Mouse (Mus musculus): ENCODE results near the gene Thpo. TPM values are rescaled to one million over a fixed set of nuclear protein-coding genes. Genes with fewer than 3 reads are reported as not detected.

Thpo gene
- total RNA-seq, 2 experiments from 2014 or later: 7.5 to 8.7 TPM

GRCm38 (mm10) chr16:20701729-20702521, 32.4 kb downstream of the Thpo start:
- DNase-seq (ENCODE audit: extremely low spot score in 1 of 2, low spot score in 2 of 2): peak in 1 of 2 experiments; percentile 18
- TF ChIP-seq CTCF (IDR thresholded peaks at IDR 0.05): no peak
- Histone ChIP-seq H3K4me3 (no peak overlapping the region), H3K27ac (peak overlapping the region; percentile 64)
- intact Hi-C loops (cut with DNase I): loop anchor here (5.0 kb wide), 1 partner anchor 490 kb away; no protein-coding TSS in a partner anchor

GRCm38 (mm10) chr16:20701316-20701715, 33.0 kb downstream of the Thpo start:
- no peak for TF ChIP-seq CTCF (IDR thresholded peaks at IDR 0.05)
- Histone ChIP-seq H3K27ac (peak overlapping the region; percentile 64), H3K4me3 (no peak overlapping the region)
- no peak for DNase-seq (ENCODE audit: extremely low spot score in 1 of 2, low spot score in 2 of 2)
- intact Hi-C loops (cut with DNase I): loop anchor here (5.0 kb wide), 1 partner anchor 491 kb away; no protein-coding TSS in a partner anchor

- TF ChIP-seq CTCF (IDR thresholded peaks at IDR 0.05): no peak
- peak overlapping the region; percentile 24 for H3K27ac ChIP-seq
- intact Hi-C loops (cut with DNase I): loop anchor here (5.0 kb wide), 1 partner anchor 492 kb away; no protein-coding TSS in a partner anchor
- H3K4me3 ChIP-seq: no peak overlapping the region
- DNase-seq (ENCODE audit: extremely low spot score in 1 of 2, low spot score in 2 of 2): no peak
These were observed 34.3 kb downstream of the Thpo start for GRCm38 (mm10) chr16:20700036-20700435.

- DNase-seq (ENCODE audit: extremely low spot score in 1 of 2, low spot score in 2 of 2): no peak
- no peak for TF ChIP-seq CTCF (IDR thresholded peaks at IDR 0.05)
- H3K27ac ChIP-seq: peak overlapping the region; percentile 24; the same call in 1 of the 2 replicates
- H3K4me3 ChIP-seq: no peak overlapping the region
- intact Hi-C loops (cut with DNase I): no loop called here
These were observed 35.0 kb downstream of the Thpo start for GRCm38 (mm10) chr16:20699266-20699665.

- Histone ChIP-seq H3K4me3 (peak overlapping the region; percentile 72), H3K27ac (peak overlapping the region; percentile 88)
- intact Hi-C loops (cut with DNase I): no loop called here
- peak; percentile 96 to 99 for DNase-seq (ENCODE audit: extremely low spot score in 1 of 2, low spot score in 2 of 2)
- TF ChIP-seq CTCF (IDR thresholded peaks at IDR 0.05): no peak
These were observed 38.5 kb downstream of the Thpo start for GRCm38 (mm10) chr16:20695622-20696323.

GRCm38 (mm10) chr16:20694781-20695180, 39.5 kb downstream of the Thpo start:
- Histone ChIP-seq H3K27ac (peak overlapping the region; percentile 88), H3K4me3 (peak overlapping the region; percentile 72)
- DNase-seq (ENCODE audit: extremely low spot score in 1 of 2, low spot score in 2 of 2): peak in 1 of 2 experiments; percentile 67
- intact Hi-C loops (cut with DNase I): loop anchor here (1.0 kb wide), 1 partner anchor 22 kb away; no protein-coding TSS in a partner anchor
- no peak for TF ChIP-seq CTCF (IDR thresholded peaks at IDR 0.05)

- DNase-seq (ENCODE audit: extremely low spot score in 1 of 2, low spot score in 2 of 2): peak; percentile 93 to 94
- TF ChIP-seq CTCF (IDR thresholded peaks at IDR 0.05): no peak
- H3K27ac ChIP-seq: peak within 1 kb of the TSS; percentile 88
- peak within 1 kb of the TSS; percentile 72 for H3K4me3 ChIP-seq
- intact Hi-C loops (cut with DNase I): loop anchor here (2.0 kb wide), 1 partner anchor 14 kb away; no protein-coding TSS in a partner anchor
These were observed 41.1 kb downstream of the Thpo start, which contains the start of gene Fam131a for GRCm38 (mm10) chr16:20693111-20693701. TSS of gene Fam131a (plus strand) at chr16:20693241.

GRCm38 (mm10) chr16:20692241-20692965, 41.9 kb downstream of the Thpo start:
- TF ChIP-seq CTCF (IDR thresholded peaks at IDR 0.05): no peak
- peak overlapping the region; percentile 88 for H3K27ac ChIP-seq
- peak overlapping the region; percentile 72; the same call in 1 of the 2 replicates for H3K4me3 ChIP-seq
- intact Hi-C loops (cut with DNase I): loop anchor here (2.0 kb wide), 1 partner anchor 14 kb away; no protein-coding TSS in a partner anchor
- peak in 1 of 2 experiments; percentile 26 for DNase-seq (ENCODE audit: extremely low spot score in 1 of 2, low spot score in 2 of 2)

- intact Hi-C loops (cut with DNase I): loop anchor here (2.0 kb wide), 1 partner anchor 13 kb away; no protein-coding TSS in a partner anchor
- DNase-seq (ENCODE audit: extremely low spot score in 1 of 2, low spot score in 2 of 2): no peak
- no peak overlapping the region for H3K4me3 ChIP-seq
- no peak overlapping the region for H3K27ac ChIP-seq
- no peak for TF ChIP-seq CTCF (IDR thresholded peaks at IDR 0.05)
These were observed 42.7 kb downstream of the Thpo start for GRCm38 (mm10) chr16:20691617-20692016.

GRCm38 (mm10) chr16:20690774-20691173, 43.5 kb downstream of the Thpo start:
- no peak for TF ChIP-seq CTCF (IDR thresholded peaks at IDR 0.05)
- DNase-seq (ENCODE audit: extremely low spot score in 1 of 2, low spot score in 2 of 2): no peak

More at GRCm38 (mm10) chr16:20690774-20691173, 43.5 kb downstream of the Thpo start:
- Histone ChIP-seq H3K27ac (no peak overlapping the region), H3K4me3 (no peak overlapping the region)
- intact Hi-C loops (cut with DNase I): no loop called here
